Mouse (Mus musculus) cerebellum, adult 2 months (tissue): ENCODE results near the gene Krt39.

Source experiments
- CTCF ChIP-seq: fragments of 200-500 bp; IDR thresholded peaks from 2 replicates; pipeline ENCODE4 v1.5.1; 2011; ENCODE audit warnings: low read depth, mild to moderate bottlenecking, control low read depth, low read length, moderate library complexity, borderline replicate concordance; ENCODE audit not compliant: insufficient read depth
- POLR2A ChIP-seq: fragments of 200-500 bp; IDR thresholded peaks from 2 replicates; pipeline ENCODE4 v1.6.1; 2011; ENCODE audit warnings: low read length, control low read depth, borderline replicate concordance; ENCODE audit not compliant: insufficient read depth

DNA sequence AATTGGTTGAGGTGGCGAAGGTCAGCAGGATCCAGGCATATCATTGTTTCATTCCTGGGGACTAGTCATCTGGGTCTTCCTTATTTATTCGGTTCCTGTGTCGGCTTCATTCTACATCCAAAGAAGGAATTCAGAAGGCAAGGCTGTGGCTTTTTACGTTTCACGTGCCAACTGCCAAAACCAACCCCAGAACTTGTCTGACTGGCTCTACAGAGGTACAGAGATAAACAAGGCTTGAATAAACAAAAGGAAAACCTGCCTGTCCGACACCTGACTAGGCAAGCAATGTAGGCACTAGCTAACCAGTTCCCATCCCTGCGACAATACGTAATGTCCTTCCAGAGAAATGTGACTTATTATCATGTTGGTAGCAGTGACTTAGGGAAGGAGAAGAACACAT lies 7.0 kb downstream of the Krt39 start:
- TF ChIP-seq CTCF (no peak), POLR2A (no peak)
